Comparison of ENCODE assay signal across 1 mouse cellular context in genomic region chr16:32129449-32130189, GRCm38 (mm10).
TF ChIP-seq lines count a peak whose summit lies in the region.

No protein-coding gene starts in this region.

TF ChIP-seq in ES-E14, 5 proteins besides CTCF, POLR2A, EP300 and RAD21:
- no peak for TF ChIP-seq HCFC1 (IDR thresholded peaks at IDR 0.05; ENCODE audit: borderline replicate concordance, insufficient read depth, low read length)
